Mouse (Mus musculus) E14TG2a.4 (cell line): Measurements from ENCODE around the gene Was.

ENCODE experiments used
- H3K27me3 ChIP-seq: 2 replicates; pipeline ENCODE4 v1.6.1; 2014; ENCODE audit warnings: low read length, control low read depth; ENCODE audit not compliant: insufficient read depth
- H3K36me3 ChIP-seq: 2 replicates; pipeline ENCODE4 v1.6.1; 2014; ENCODE audit warnings: low read length, control low read depth; ENCODE audit not compliant: insufficient read depth
- H3K4me1 ChIP-seq: replicated peaks from 2 replicates; pipeline ENCODE4 v1.6.1; 2014; ENCODE audit warnings: low read depth, low read length, control low read depth
- H3K4me3 ChIP-seq: replicated peaks from 2 replicates; pipeline ENCODE4 v1.5.1; 2014; ENCODE audit warnings: mild to moderate bottlenecking, low read length
- H3K9me3 ChIP-seq: 2 replicates; pipeline ENCODE4 v1.6.1; 2014; ENCODE audit warnings: low read length, control low read depth
- CTCF ChIP-seq: conservative IDR thresholded peaks from 2 replicates; pipeline ENCODE4 v1.5.1; 2014; ENCODE audit warnings: low read length
- NANOG ChIP-seq: IDR thresholded peaks from 2 replicates; pipeline ENCODE4 v1.6.1; 2014; ENCODE audit warnings: borderline replicate concordance, low read length, mixed read lengths
- POU5F1 ChIP-seq: IDR thresholded peaks from 2 replicates; pipeline ENCODE4 v1.6.1; 2014; ENCODE audit warnings: low read length, borderline replicate concordance

The Was gene

GRCm38 (mm10) chrX:8090346-8090953, at the start of gene Was:
Was (minus strand) TSS chrX:8090498.
- Histone ChIP-seq H3K9me3 (no peaks in the 10 kb centered on the region), H3K4me1 (no peaks in the 10 kb centered on the region), H3K27me3 (no peaks in the 10 kb centered on the region), H3K4me3 (no peak within 1 kb of the TSS), H3K36me3 (no peaks in the 10 kb centered on the region)
- TF ChIP-seq CTCF (no peak), NANOG (no peak), POU5F1 (no peak)

- Histone ChIP-seq H3K4me3 (no peak overlapping the region), H3K4me1 (peaks cover 19% of the 10 kb centered on the region), H3K9me3 (no peaks in the 10 kb centered on the region), H3K36me3 (peaks cover 71% of the 10 kb centered on the region), H3K27me3 (no peaks in the 10 kb centered on the region)
- no peak for TF ChIP-seq NANOG
- TF ChIP-seq POU5F1: no peak
- no peak for TF ChIP-seq CTCF
Measured at GRCm38 (mm10) chrX:8139480-8139879, 49.2 kb upstream of the Was start.

GRCm38 (mm10) chrX:8135886-8136285, 45.6 kb upstream of the Was start:
- no peak for TF ChIP-seq POU5F1
- Histone ChIP-seq H3K9me3 (no peaks in the 10 kb centered on the region), H3K36me3 (peaks cover 39% of the 10 kb centered on the region), H3K27me3 (no peaks in the 10 kb centered on the region), H3K4me3 (no peak overlapping the region), H3K4me1 (peaks cover 16% of the 10 kb centered on the region)

- H3K4me3 ChIP-seq: peak within 1 kb of the TSS; percentile 87
- TF ChIP-seq CTCF (no peak), POU5F1 (no peak), NANOG (no peak)
- H3K36me3 ChIP-seq: peaks cover 34% of the 10 kb centered on the region
Measured at GRCm38 (mm10) chrX:8132017-8132976, 42.0 kb upstream of the Was start, which contains the start of gene Wdr13. Wdr13 (minus strand) TSS chrX:8132892.

DNA sequence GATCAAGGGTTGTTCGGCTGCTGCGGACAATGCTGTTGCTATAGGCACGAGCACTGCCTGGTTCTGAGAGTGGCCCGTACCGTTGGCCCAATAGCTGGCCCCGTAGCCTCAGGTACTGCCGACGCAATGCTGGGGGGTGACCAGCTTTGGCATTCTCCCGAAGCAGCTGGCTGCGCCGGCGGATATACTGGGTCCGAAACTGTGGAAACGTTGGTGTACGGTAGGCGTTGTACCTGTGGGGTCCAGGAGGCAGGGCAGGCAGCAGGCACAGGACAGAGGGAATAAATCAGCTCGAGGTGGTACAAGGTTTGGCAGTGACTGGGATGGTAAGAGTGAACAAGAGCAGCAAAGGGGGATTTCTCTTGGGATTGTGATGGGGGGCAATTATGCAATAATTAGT, 41.1 kb upstream of the Was start:
- Histone ChIP-seq H3K36me3 (peaks cover 33% of the 10 kb centered on the region), H3K27me3 (no peaks in the 10 kb centered on the region), H3K4me3 (peak overlapping the region; percentile 87), H3K4me1 (peaks cover 24% of the 10 kb centered on the region), H3K9me3 (no peaks in the 10 kb centered on the region)
- no peak for TF ChIP-seq POU5F1
- no peak for TF ChIP-seq NANOG
- TF ChIP-seq CTCF: no peak

More at GRCm38 (mm10) chrX:8132017-8132976, 42.0 kb upstream of the Was start, which contains the start of gene Wdr13:
- H3K27me3 ChIP-seq: no peaks in the 10 kb centered on the region
- peaks cover 24% of the 10 kb centered on the region for H3K4me1 ChIP-seq
- H3K9me3 ChIP-seq: no peaks in the 10 kb centered on the region

DNA sequence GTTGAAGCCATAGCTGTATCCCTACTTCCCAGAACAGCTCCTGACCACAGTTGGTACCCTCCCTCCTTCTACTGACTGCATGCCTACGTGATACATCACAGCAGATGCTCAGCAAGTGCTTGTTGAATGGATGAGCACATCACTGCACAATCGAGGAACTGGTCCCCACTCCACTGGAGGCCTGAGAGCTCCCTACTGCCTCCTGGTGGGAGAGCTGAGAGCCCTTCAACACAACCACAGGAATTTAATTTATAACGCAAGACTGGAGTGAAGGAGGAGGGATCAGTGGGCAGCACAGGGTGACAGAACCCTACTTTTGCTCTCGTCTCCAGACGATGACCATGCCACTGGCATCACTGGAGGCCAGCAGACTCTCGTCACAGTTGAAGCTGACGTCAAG, 34.9 kb upstream of the Was start:
- Histone ChIP-seq H3K27me3 (no peaks in the 10 kb centered on the region), H3K9me3 (no peaks in the 10 kb centered on the region), H3K4me1 (0 out of 2 replicates have a peak, but pooled peaks cover 8% of the 10 kb centered on the region), H3K4me3 (no peak overlapping the region), H3K36me3 (peaks cover 44% of the 10 kb centered on the region)
- TF ChIP-seq POU5F1: no peak
- TF ChIP-seq CTCF: peak; percentile 58

GRCm38 (mm10) chrX:8123821-8124470, 33.6 kb upstream of the Was start:
- no peak for TF ChIP-seq CTCF
- TF ChIP-seq POU5F1: no peak
- TF ChIP-seq NANOG: no peak
- no peaks in the 10 kb centered on the region for H3K9me3 ChIP-seq
- H3K4me1 ChIP-seq: 0 out of 2 replicates have a peak, but pooled peaks cover 4% of the 10 kb centered on the region
- no peak overlapping the region for H3K4me3 ChIP-seq
- peaks cover 32% of the 10 kb centered on the region for H3K36me3 ChIP-seq
- no peaks in the 10 kb centered on the region for H3K27me3 ChIP-seq

DNA sequence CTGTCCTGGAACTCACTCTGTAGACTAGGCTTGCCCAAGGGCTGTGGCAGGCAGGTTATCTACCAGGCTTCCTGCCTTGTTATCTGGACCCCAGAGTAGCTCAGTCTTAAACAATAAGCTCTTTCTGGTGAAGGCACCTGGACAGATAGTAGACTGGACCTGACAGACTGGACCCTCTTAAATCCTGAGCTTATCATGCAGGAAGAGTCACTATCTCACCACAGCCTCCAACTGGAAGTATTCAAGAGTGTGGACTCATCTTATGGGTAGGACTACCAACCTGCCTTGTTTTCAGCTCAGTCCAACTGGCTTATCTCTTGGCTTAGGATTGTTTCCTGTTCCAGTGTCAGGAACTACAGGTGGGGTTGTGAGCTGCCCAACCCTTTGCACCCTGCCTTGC, 27.0 kb upstream of the Was start:
- Histone ChIP-seq H3K4me3 (no peak overlapping the region), H3K36me3 (no peaks in the 10 kb centered on the region), H3K9me3 (no peaks in the 10 kb centered on the region), H3K27me3 (no peaks in the 10 kb centered on the region), H3K4me1 (no peaks in the 10 kb centered on the region)
- TF ChIP-seq POU5F1 (no peak), CTCF (no peak), NANOG (no peak)
